Mouse (Mus musculus): Measurements from ENCODE around the gene Csrnp1. TPM values are rescaled to one million over a fixed set of nuclear protein-coding genes. Genes with fewer than 3 reads are reported as not detected.
A peak's percentile ranks its signal among the peaks of the same experiment; 100 is the strongest.

The Csrnp1 gene
- polyA plus RNA-seq (2015; fragmentation: Nextera tagmentation; extraction: Ambion mirVana), result 5.7 and 6.8 TPM in 2 replicates

GRCm38 (mm10) chr9:119984536-119985011 lies at the start of gene Csrnp1:
TSS of gene Csrnp1 (minus strand) at chr9:119984658.
- no peaks in the 10 kb centered on the region for H3K36me3 ChIP-seq
- H3K4me2 ChIP-seq, result peak within 1 kb of the TSS; percentile 77
- H3K4me1 ChIP-seq, result peaks cover 44% of the 10 kb centered on the region
- no peaks in the 10 kb centered on the region for H3K9me3 ChIP-seq
- ATAC-seq (ENCODE audit: extremely low read depth, insufficient number of reproducible peaks, low FRiP score, low TSS enrichment), result no peak
- peak within 1 kb of the TSS; percentile 90 for H3K4me3 ChIP-seq
- H3K9ac ChIP-seq, result peak within 1 kb of the TSS; percentile 93
- no peaks in the 10 kb centered on the region for H3K27me3 ChIP-seq (replicated peaks)
- H3K27ac ChIP-seq (replicated peaks), result peak within 1 kb of the TSS; percentile 100
- 7% methylated on average over 14 of the region's 14 CpGs for WGBS

GRCm38 (mm10) chr9:120032710-120033109 lies 48.3 kb upstream of the Csrnp1 start:
- Histone ChIP-seq H3K36me3 (no peaks in the 10 kb centered on the region), H3K27me3 (replicated peaks) (no peaks in the 10 kb centered on the region), H3K4me1 (peaks cover 8% of the 10 kb centered on the region), H3K4me2 (no peak overlapping the region), H3K9ac (no peak overlapping the region), H3K4me3 (no peak overlapping the region), H3K9me3 (no peaks in the 10 kb centered on the region), H3K27ac (replicated peaks) (no peak overlapping the region)
- ATAC-seq (ENCODE audit: extremely low read depth, insufficient number of reproducible peaks, low FRiP score, low TSS enrichment), result no peak
- WGBS, result 83% methylated on average over 6 of the region's 6 CpGs

DNA sequence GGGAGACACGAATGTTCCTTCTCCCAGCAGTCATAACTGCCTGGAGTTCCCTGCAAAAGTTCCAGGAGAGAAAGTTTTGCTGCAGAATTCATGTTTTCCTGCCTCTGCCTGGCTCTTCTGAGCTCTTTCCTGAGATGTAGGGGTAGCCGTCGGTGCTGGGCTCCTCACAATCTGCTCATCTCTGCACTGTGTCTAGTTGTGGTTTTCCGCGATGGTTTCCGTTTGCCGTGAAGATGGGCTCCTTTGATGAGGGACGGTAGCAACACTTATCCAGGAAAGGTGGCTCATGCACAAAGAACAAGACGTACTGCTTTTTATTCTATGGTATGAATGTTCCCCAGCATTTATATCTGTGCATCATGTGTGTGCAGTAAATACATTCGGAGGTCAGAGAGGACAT lies 46.0 kb upstream of the Csrnp1 start:
- H3K27ac ChIP-seq (replicated peaks), result no peak overlapping the region
- no peak overlapping the region for H3K9ac ChIP-seq
- H3K27me3 ChIP-seq (replicated peaks), result no peaks in the 10 kb centered on the region
- no peaks in the 10 kb centered on the region for H3K9me3 ChIP-seq
- peaks cover 31% of the 10 kb centered on the region for H3K4me1 ChIP-seq
- no peaks in the 10 kb centered on the region for H3K36me3 ChIP-seq
- WGBS, result 69% methylated on average over 10 of the region's 10 CpGs
- no peak overlapping the region for H3K4me3 ChIP-seq
- no peak overlapping the region for H3K4me2 ChIP-seq
- ATAC-seq (ENCODE audit: extremely low read depth, insufficient number of reproducible peaks, low FRiP score, low TSS enrichment), result no peak

- H3K27me3 ChIP-seq (replicated peaks), result no peaks in the 10 kb centered on the region
- H3K4me1 ChIP-seq, result peaks cover 36% of the 10 kb centered on the region
- H3K4me3 ChIP-seq, result no peak overlapping the region
- WGBS, result 82% methylated on average over 6 of the region's 6 CpGs
- H3K9ac ChIP-seq, result no peak overlapping the region
- H3K4me2 ChIP-seq, result no peak overlapping the region
- ATAC-seq (ENCODE audit: extremely low read depth, insufficient number of reproducible peaks, low FRiP score, low TSS enrichment), result no peak
- H3K36me3 ChIP-seq, result no peaks in the 10 kb centered on the region
- no peak overlapping the region for H3K27ac ChIP-seq (replicated peaks)
- no peaks in the 10 kb centered on the region for H3K9me3 ChIP-seq
Measured at GRCm38 (mm10) chr9:120029880-120030279, 45.4 kb upstream of the Csrnp1 start.

- Histone ChIP-seq H3K9me3 (no peaks in the 10 kb centered on the region), H3K4me1 (peaks cover 49% of the 10 kb centered on the region), H3K9ac (peak overlapping the region; percentile 44), H3K4me3 (peak overlapping the region; percentile 8; the same call in 1 of the 2 replicates), H3K27me3 (replicated peaks) (no peaks in the 10 kb centered on the region), H3K4me2 (peak overlapping the region; percentile 55), H3K36me3 (no peaks in the 10 kb centered on the region), H3K27ac (replicated peaks) (peak overlapping the region; percentile 96)
- WGBS, result 15% methylated on average over 14 of the region's 14 CpGs
- ATAC-seq (ENCODE audit: extremely low read depth, insufficient number of reproducible peaks, low FRiP score, low TSS enrichment), result peak; percentile 19; the same call in 1 of the 2 replicates
Measured at GRCm38 (mm10) chr9:120027401-120028151, 43.1 kb upstream of the Csrnp1 start.

- peaks cover 3% of the 10 kb centered on the region for H3K36me3 ChIP-seq
- no peak for ATAC-seq (ENCODE audit: extremely low read depth, insufficient number of reproducible peaks, low FRiP score, low TSS enrichment)
- no peak overlapping the region for H3K4me3 ChIP-seq
- H3K9me3 ChIP-seq, result no peaks in the 10 kb centered on the region
- H3K27me3 ChIP-seq (replicated peaks), result no peaks in the 10 kb centered on the region
- H3K4me2 ChIP-seq, result peak overlapping the region; percentile 60
- peak overlapping the region; percentile 94 for H3K9ac ChIP-seq
- H3K4me1 ChIP-seq, result peaks cover 63% of the 10 kb centered on the region
- 63% methylated on average over 5 of the region's 5 CpGs for WGBS
- H3K27ac ChIP-seq (replicated peaks), result peak overlapping the region; percentile 99
Measured at GRCm38 (mm10) chr9:120024625-120025024, 40.2 kb upstream of the Csrnp1 start.

GRCm38 (mm10) chr9:120024171-120024570 lies 39.7 kb upstream of the Csrnp1 start:
- WGBS, result 51% methylated on average over 10 of the region's 10 CpGs
- Histone ChIP-seq H3K36me3 (peaks cover 7% of the 10 kb centered on the region), H3K27me3 (replicated peaks) (no peaks in the 10 kb centered on the region), H3K9me3 (no peaks in the 10 kb centered on the region), H3K4me1 (peaks cover 68% of the 10 kb centered on the region), H3K4me3 (peak overlapping the region; percentile 72; the same call in 1 of the 2 replicates), H3K27ac (replicated peaks) (peak overlapping the region; percentile 99), H3K4me2 (peak overlapping the region; percentile 60), H3K9ac (peak overlapping the region; percentile 94)
- no peak for ATAC-seq (ENCODE audit: extremely low read depth, insufficient number of reproducible peaks, low FRiP score, low TSS enrichment)

DNA sequence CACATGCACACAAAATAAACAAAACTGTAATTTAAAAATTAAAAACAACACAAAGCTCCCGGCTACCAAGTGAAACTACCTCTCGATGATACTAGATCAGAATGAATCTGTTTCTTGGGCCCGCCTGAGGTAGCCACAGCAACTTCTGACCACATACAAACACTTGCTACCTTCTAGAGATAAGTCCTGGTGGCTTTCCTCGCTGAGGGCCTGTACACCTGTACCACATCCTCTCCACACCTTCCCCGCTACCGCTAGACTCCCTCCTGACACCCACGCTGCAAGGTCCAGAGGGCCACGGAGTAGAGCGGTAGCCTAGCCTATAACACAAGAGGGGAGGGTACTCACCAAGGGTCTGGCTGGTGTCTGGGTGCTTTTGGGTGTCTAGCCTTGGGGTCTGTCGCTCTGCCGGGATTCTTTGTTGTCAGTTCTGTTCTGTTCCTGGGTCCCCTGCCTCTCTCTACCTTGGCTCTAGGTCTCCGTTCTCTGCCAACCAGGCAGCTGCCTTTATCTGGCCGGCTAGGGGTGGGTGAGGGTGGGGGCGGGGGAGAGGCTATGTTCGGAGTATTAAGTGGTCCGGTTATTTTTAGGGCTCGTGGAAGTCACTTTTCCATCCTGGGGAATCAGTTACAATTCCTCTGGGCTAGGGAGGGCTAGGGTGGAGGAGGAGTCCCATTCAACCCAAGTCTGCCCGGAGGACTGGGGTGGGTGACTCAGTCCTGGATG lies 38.8 kb upstream of the Csrnp1 start, which contains the start of gene Xirp1:
TSS of gene Xirp1 (minus strand) at position 513 of the 726 bp plus-strand sequence.
- peak within 1 kb of the TSS; percentile 94 for H3K9ac ChIP-seq
- 38% methylated on average over 18 of the region's 18 CpGs for WGBS
- H3K36me3 ChIP-seq, result peaks cover 17% of the 10 kb centered on the region
- H3K27ac ChIP-seq (replicated peaks), result peak within 1 kb of the TSS; percentile 99
- peak; percentile 62 for ATAC-seq (ENCODE audit: extremely low read depth, insufficient number of reproducible peaks, low FRiP score, low TSS enrichment)
- H3K4me1 ChIP-seq, result peaks cover 68% of the 10 kb centered on the region
- H3K4me3 ChIP-seq, result peak within 1 kb of the TSS; percentile 72
- H3K9me3 ChIP-seq, result no peaks in the 10 kb centered on the region
- H3K27me3 ChIP-seq (replicated peaks), result no peaks in the 10 kb centered on the region
- H3K4me2 ChIP-seq, result peak within 1 kb of the TSS; percentile 76

DNA sequence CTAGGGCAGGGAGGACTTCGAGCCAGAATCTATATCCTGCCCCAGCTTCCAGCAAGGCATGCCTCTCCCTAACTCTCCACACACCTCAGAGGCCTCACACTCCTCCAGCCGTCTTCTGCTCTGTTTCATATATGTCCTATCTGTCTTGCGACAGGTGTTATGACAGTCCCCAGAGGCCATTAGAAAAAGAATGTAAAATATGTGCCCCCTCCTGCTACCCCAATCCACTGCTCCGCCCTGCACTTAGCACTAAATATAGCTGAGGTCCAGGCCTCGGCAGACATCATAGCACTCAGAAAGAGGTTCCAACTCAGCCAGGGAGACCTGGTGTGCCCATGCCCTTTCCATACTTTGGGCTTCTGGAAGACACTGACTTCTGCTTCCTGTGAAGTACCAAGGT lies 36.7 kb upstream of the Csrnp1 start:
- Histone ChIP-seq H3K27me3 (replicated peaks) (no peaks in the 10 kb centered on the region), H3K36me3 (peaks cover 38% of the 10 kb centered on the region), H3K27ac (replicated peaks) (peak overlapping the region; percentile 99), H3K4me2 (peak overlapping the region; percentile 76), H3K9ac (peak overlapping the region; percentile 94), H3K4me1 (peaks cover 70% of the 10 kb centered on the region), H3K9me3 (no peaks in the 10 kb centered on the region), H3K4me3 (peak overlapping the region; percentile 72)
- 20% methylated on average over 5 of the region's 5 CpGs for WGBS
- peak; percentile 31; the same call in 1 of the 2 replicates for ATAC-seq (ENCODE audit: extremely low read depth, insufficient number of reproducible peaks, low FRiP score, low TSS enrichment)

- Histone ChIP-seq H3K4me3 (peak overlapping the region; percentile 72), H3K4me1 (peaks cover 69% of the 10 kb centered on the region), H3K27ac (replicated peaks) (peak overlapping the region; percentile 99), H3K9ac (peak overlapping the region; percentile 94), H3K36me3 (peaks cover 45% of the 10 kb centered on the region), H3K27me3 (replicated peaks) (no peaks in the 10 kb centered on the region), H3K9me3 (no peaks in the 10 kb centered on the region), H3K4me2 (peak overlapping the region; percentile 76)
- no peak for ATAC-seq (ENCODE audit: extremely low read depth, insufficient number of reproducible peaks, low FRiP score, low TSS enrichment)
- 20% methylated on average over 7 of the region's 7 CpGs for WGBS
Measured at GRCm38 (mm10) chr9:120020285-120020890, 35.9 kb upstream of the Csrnp1 start.

- H3K36me3 ChIP-seq, result peaks cover 78% of the 10 kb centered on the region
- H3K4me1 ChIP-seq, result peaks cover 83% of the 10 kb centered on the region
- no peak overlapping the region for H3K9ac ChIP-seq
- ATAC-seq (ENCODE audit: extremely low read depth, insufficient number of reproducible peaks, low FRiP score, low TSS enrichment), result no peak
- 69% methylated on average over 10 of the region's 10 CpGs for whole genome bisulfite sequencing
- H3K9me3 ChIP-seq, result no peaks in the 10 kb centered on the region
- no peak overlapping the region for H3K4me2 ChIP-seq
- H3K27me3 ChIP-seq (replicated peaks), result no peaks in the 10 kb centered on the region
- H3K27ac ChIP-seq (replicated peaks), result no peak overlapping the region
- no peak overlapping the region for H3K4me3 ChIP-seq
Measured at GRCm38 (mm10) chr9:120016956-120017355, 32.5 kb upstream of the Csrnp1 start.

Measured in heart, embryonic 13.5 days (tissue).